Mouse (Mus musculus): Measurements from ENCODE around the gene Olfr622. TPM values are rescaled to one million over a fixed set of nuclear protein-coding genes. Genes with fewer than 3 reads are reported as not detected.

The Olfr622 gene
- not detected in 2 replicates for polyA plus RNA-seq (2012; rRNA removed)

- no peak for DNase-seq (ENCODE audit: low read depth)
- no peak for TF ChIP-seq POLR2A (IDR thresholded peaks at IDR 0.05; ENCODE audit: borderline replicate concordance, extremely low read depth, insufficient read depth, insufficient read length, poor library complexity, severe bottlenecking)
- TF ChIP-seq CTCF (IDR thresholded peaks at IDR 0.05; ENCODE audit: borderline replicate concordance, extremely low read depth, insufficient read depth, insufficient read length): no peak
These were observed at the start of gene Olfr622 for GRCm38 (mm10) chr7:103642602-103643001. Olfr622 (minus strand) TSS chr7:103642702.

DNA sequence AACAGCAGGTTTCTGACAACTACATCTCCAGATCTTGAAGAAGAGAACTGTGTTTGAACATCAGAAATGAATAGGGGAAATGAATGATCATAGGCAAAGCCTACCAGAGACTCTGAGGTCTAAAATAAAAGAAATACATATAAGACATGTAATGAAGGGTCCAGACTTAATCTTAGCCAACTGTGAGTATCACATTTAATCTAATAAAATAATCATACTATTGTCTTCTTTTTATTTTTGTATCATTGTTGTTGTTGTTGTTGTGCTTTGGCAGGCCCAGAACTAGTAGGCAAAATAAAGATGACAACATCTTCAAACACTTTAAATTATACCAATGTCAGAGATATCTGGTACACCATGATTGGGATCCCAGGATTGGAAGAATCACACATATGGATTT is 39.9 kb upstream of the Olfr622 start, which contains the start of gene Olfr625-ps1:
TSS of gene Olfr625-ps1 (plus strand) at position 301 of the 400 bp plus-strand sequence.
- TF ChIP-seq POLR2A (IDR thresholded peaks at IDR 0.05; ENCODE audit: borderline replicate concordance, extremely low read depth, insufficient read depth, insufficient read length, poor library complexity, severe bottlenecking) (no peak), CTCF (IDR thresholded peaks at IDR 0.05; ENCODE audit: borderline replicate concordance, extremely low read depth, insufficient read depth, insufficient read length) (no peak)
- DNase-seq (ENCODE audit: low read depth): no peak

DNA sequence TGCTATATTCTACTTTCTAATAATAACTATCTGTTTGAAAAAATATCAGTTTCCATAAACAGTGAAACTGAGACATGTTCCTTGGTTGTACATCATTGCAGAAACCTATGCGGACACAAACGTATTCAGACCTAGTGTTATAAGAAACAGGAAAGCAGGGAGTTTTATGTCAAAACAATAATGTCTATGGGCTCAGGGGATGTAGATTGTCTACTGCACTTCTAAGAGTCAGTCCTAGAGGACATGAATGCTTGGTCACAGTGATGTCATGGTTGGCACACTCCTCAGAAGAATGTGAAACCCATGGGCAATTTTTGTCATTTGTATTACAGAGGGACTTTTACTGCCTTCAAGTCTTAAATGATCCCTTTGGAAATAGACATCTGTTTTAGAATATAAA is 28.6 kb upstream of the Olfr622 start, which contains the start of gene Olfr624:
TSS of gene Olfr624 (minus strand) at position 101 of the 400 bp plus-strand sequence.
- DNase-seq (ENCODE audit: low read depth): no peak
- TF ChIP-seq CTCF (IDR thresholded peaks at IDR 0.05; ENCODE audit: borderline replicate concordance, extremely low read depth, insufficient read depth, insufficient read length) (no peak), POLR2A (IDR thresholded peaks at IDR 0.05; ENCODE audit: borderline replicate concordance, extremely low read depth, insufficient read depth, insufficient read length, poor library complexity, severe bottlenecking) (no peak)

DNA sequence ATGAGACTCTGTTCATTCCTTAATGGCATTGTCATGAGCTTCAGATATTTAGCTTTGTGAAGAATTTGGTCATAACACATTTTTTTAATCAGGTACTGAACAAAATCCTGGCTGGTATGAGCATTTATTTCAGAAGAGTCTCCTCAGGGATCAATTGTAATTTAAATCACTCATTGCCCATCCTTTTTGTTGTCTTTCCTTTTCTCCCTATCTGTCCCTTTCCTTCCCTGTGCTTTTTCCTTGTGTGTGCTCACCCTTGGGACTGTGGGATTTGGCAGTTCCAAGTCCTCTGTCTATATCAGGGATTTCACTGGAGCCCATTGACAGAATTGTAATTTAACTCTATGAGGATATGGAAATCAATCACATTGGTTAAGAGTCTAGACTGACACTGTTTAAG is 21.1 kb upstream of the Olfr622 start, which contains the start of gene Olfr623:
TSS of gene Olfr623 (minus strand) at position 101 of the 400 bp plus-strand sequence.
- DNase-seq (ENCODE audit: low read depth): no peak
- TF ChIP-seq POLR2A (IDR thresholded peaks at IDR 0.05; ENCODE audit: borderline replicate concordance, extremely low read depth, insufficient read depth, insufficient read length, poor library complexity, severe bottlenecking) (no peak), CTCF (IDR thresholded peaks at IDR 0.05; ENCODE audit: borderline replicate concordance, extremely low read depth, insufficient read depth, insufficient read length) (no peak)

DNA sequence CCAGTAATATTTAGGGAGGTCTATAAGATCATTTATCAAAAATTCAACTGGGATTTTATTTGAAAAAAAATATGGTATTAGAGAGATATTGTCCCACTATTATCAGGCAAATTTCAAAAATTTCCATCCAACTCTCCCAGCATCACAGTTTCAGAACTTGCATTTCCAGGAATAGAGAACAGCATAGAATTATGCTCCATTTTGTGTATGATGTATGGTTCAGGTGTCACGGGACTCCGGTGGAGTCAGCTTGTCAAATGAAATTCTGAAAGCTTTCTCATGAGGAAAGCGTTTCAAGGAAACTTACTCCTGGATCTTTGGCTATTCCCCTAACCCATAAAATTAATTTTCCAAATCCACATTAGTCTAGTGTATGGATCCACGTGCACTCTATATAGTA is 1.6 kb upstream of the Olfr622 start:
- TF ChIP-seq POLR2A (IDR thresholded peaks at IDR 0.05; ENCODE audit: borderline replicate concordance, extremely low read depth, insufficient read depth, insufficient read length, poor library complexity, severe bottlenecking): no peak
- no peak for TF ChIP-seq CTCF (IDR thresholded peaks at IDR 0.05; ENCODE audit: borderline replicate concordance, extremely low read depth, insufficient read depth, insufficient read length)
- DNase-seq (ENCODE audit: low read depth): no peak

DNA sequence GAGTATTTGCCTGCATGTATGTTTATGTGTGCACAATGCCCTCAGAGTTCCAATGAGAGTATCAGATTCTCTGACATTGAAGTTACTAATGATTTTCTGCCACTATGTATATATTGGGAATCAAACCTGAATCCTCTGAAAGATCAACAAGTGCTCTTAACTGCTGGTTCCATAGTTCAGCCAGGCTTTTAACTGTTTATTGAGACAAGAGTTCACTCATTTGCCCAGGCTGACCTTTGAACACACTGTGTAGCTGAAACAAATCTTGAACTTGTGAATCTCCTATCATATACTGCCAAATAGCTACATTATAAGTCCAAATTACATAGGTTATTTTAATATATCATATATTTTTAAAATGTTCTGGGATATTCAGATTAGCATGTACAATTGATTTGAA is 5.7 kb downstream of the Olfr622 start:
- no peak for DNase-seq (ENCODE audit: low read depth)
- TF ChIP-seq POLR2A (IDR thresholded peaks at IDR 0.05; ENCODE audit: borderline replicate concordance, extremely low read depth, insufficient read depth, insufficient read length, poor library complexity, severe bottlenecking) (no peak), CTCF (IDR thresholded peaks at IDR 0.05; ENCODE audit: borderline replicate concordance, extremely low read depth, insufficient read depth, insufficient read length) (no peak)

GRCm38 (mm10) chr7:103612434-103612833 is 30.1 kb downstream of the Olfr622 start, which contains the start of gene Olfr620:
Olfr620 (minus strand) TSS chr7:103612534.
- TF ChIP-seq POLR2A (IDR thresholded peaks at IDR 0.05; ENCODE audit: borderline replicate concordance, extremely low read depth, insufficient read depth, insufficient read length, poor library complexity, severe bottlenecking) (no peak), CTCF (IDR thresholded peaks at IDR 0.05; ENCODE audit: borderline replicate concordance, extremely low read depth, insufficient read depth, insufficient read length) (no peak)

GRCm38 (mm10) chr7:103607425-103607824 is 35.1 kb downstream of the Olfr622 start:
- no peak for TF ChIP-seq CTCF (IDR thresholded peaks at IDR 0.05; ENCODE audit: borderline replicate concordance, extremely low read depth, insufficient read depth, insufficient read length)
- no peak for TF ChIP-seq POLR2A (IDR thresholded peaks at IDR 0.05; ENCODE audit: borderline replicate concordance, extremely low read depth, insufficient read depth, insufficient read length, poor library complexity, severe bottlenecking)
- DNase-seq (ENCODE audit: low read depth): no peak

More at GRCm38 (mm10) chr7:103612434-103612833, 30.1 kb downstream of the Olfr622 start, which contains the start of gene Olfr620:
- DNase-seq (ENCODE audit: low read depth): no peak

DNA sequence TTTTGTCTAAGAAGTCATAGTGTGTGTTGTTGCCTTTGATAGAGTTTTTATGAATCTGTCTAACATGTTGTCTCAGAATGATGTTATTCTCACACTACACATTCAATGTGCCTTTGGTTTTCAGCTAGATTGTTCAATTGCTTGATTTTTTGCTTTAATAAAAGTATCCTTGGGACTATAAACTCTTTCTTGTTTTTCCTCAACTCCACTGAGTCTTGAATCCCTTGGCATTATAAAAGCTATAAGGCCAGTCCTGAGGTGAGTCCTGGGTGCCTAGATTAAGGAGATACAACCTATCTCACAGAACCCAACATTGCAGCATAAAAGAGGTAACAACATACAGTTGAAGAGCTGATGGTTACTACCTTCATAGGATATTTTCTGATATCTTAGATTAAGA is 42.2 kb downstream of the Olfr622 start, which contains the start of gene Olfr619:
TSS of gene Olfr619 (plus strand) at position 301 of the 400 bp plus-strand sequence.
- no peak for DNase-seq (ENCODE audit: low read depth)
- TF ChIP-seq POLR2A (IDR thresholded peaks at IDR 0.05; ENCODE audit: borderline replicate concordance, extremely low read depth, insufficient read depth, insufficient read length, poor library complexity, severe bottlenecking) (no peak), CTCF (IDR thresholded peaks at IDR 0.05; ENCODE audit: borderline replicate concordance, extremely low read depth, insufficient read depth, insufficient read length) (no peak)

DNA sequence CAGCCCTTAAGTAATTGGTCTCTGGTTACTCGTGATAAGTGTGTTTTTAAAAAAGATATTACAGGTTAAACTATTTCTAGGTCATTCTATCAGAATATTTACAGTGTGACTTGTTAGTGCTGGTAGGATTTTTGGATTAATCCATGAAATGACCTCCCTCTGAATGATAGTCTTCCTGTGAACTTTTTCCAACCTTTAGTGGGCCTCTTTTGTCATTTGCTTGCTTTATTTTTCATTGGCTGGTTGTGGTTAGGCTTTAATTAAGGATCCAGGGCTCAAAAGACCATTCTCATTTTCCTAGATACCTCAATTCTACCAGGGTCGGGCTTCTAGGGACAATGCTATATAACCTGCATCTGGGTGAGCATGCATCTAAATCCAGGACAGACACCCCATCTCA is 52.7 kb downstream of the Olfr622 start, which contains the start of gene Olfr618:
TSS of gene Olfr618 (plus strand) at position 301 of the 400 bp plus-strand sequence.
- TF ChIP-seq POLR2A (IDR thresholded peaks at IDR 0.05; ENCODE audit: borderline replicate concordance, extremely low read depth, insufficient read depth, insufficient read length, poor library complexity, severe bottlenecking): no peak
- no peak for TF ChIP-seq CTCF (IDR thresholded peaks at IDR 0.05; ENCODE audit: borderline replicate concordance, extremely low read depth, insufficient read depth, insufficient read length)
- DNase-seq (ENCODE audit: low read depth): no peak

Other genes starting within 250 kb of the Olfr622 start
- not detected in 2 replicates for gene Usp17lc, start 227.6 kb downstream of the Olfr622 start, polyA plus RNA-seq (2012; rRNA removed)
- not detected in 2 replicates for gene Olfr605, start 197.3 kb downstream of the Olfr622 start, polyA plus RNA-seq (2012; rRNA removed)
- gene Olfr606, start 193.7 kb downstream of the Olfr622 start, polyA plus RNA-seq (2012; rRNA removed): not detected in 2 replicates
- gene Olfr607, start 178.6 kb downstream of the Olfr622 start, polyA plus RNA-seq (2012; rRNA removed): not detected in 2 replicates
- gene Olfr608, start 172.8 kb downstream of the Olfr622 start, polyA plus RNA-seq (2012; rRNA removed): not detected in 2 replicates
- gene Olfr609, start 144.6 kb downstream of the Olfr622 start, polyA plus RNA-seq (2012; rRNA removed): not detected in 2 replicates
- gene Olfr610, start 130.6 kb downstream of the Olfr622 start, polyA plus RNA-seq (2012; rRNA removed): not detected in 2 replicates
- not detected in 2 replicates for gene Olfr611, start 121.9 kb downstream of the Olfr622 start, polyA plus RNA-seq (2012; rRNA removed)
- not detected in 2 replicates for gene Olfr612, start 100.0 kb downstream of the Olfr622 start, polyA plus RNA-seq (2012; rRNA removed)
- not detected in 2 replicates for gene Olfr613, start 94.6 kb downstream of the Olfr622 start, polyA plus RNA-seq (2012; rRNA removed)
- not detected in 2 replicates for gene Olfr615, start 86.6 kb downstream of the Olfr622 start, polyA plus RNA-seq (2012; rRNA removed)
- not detected in 2 replicates for gene Olfr616, start 73.6 kb downstream of the Olfr622 start, polyA plus RNA-seq (2012; rRNA removed)
- gene Olfr617, start 69.6 kb downstream of the Olfr622 start, polyA plus RNA-seq (2012; rRNA removed): not detected in 2 replicates
- gene Olfr618, start 52.6 kb downstream of the Olfr622 start, polyA plus RNA-seq (2012; rRNA removed): 0.05 TPM in 1 of 2 replicates, not detected in the other
- not detected in 2 replicates for gene Olfr619, start 42.1 kb downstream of the Olfr622 start, polyA plus RNA-seq (2012; rRNA removed)
- not detected in 2 replicates for gene Olfr620, start 30.2 kb downstream of the Olfr622 start, polyA plus RNA-seq (2012; rRNA removed)
- not detected in 2 replicates for gene Olfr623, start 21.0 kb upstream of the Olfr622 start, polyA plus RNA-seq (2012; rRNA removed)
- gene Olfr624, start 28.5 kb upstream of the Olfr622 start, polyA plus RNA-seq (2012; rRNA removed): 0.01 TPM in 1 of 2 replicates, not detected in the other
- not detected in 2 replicates for gene Olfr625-ps1, start 40.0 kb upstream of the Olfr622 start, polyA plus RNA-seq (2012; rRNA removed)
- gene Olfr243, start 72.0 kb upstream of the Olfr622 start, polyA plus RNA-seq (2012; rRNA removed): not detected in 2 replicates
- not detected in 2 replicates for gene Olfr628, start 87.7 kb upstream of the Olfr622 start, polyA plus RNA-seq (2012; rRNA removed)
- not detected in 2 replicates for gene Olfr629, start 102.2 kb upstream of the Olfr622 start, polyA plus RNA-seq (2012; rRNA removed)
- not detected in 2 replicates for gene Olfr630, start 114.6 kb upstream of the Olfr622 start, polyA plus RNA-seq (2012; rRNA removed)
- not detected in 2 replicates for gene Olfr69, start 128.9 kb upstream of the Olfr622 start, polyA plus RNA-seq (2012; rRNA removed)
- gene Olfr68, start 137.0 kb upstream of the Olfr622 start, polyA plus RNA-seq (2012; rRNA removed): not detected in 2 replicates
- gene Olfr67, start 149.1 kb upstream of the Olfr622 start, polyA plus RNA-seq (2012; rRNA removed): not detected in 2 replicates
- gene Hbb-bt, start 171.3 kb upstream of the Olfr622 start, polyA plus RNA-seq (2012; rRNA removed): 1,200 and 1,643 TPM in 2 replicates
- gene Hbb-bs, start 185.4 kb upstream of the Olfr622 start, polyA plus RNA-seq (2012; rRNA removed): 4,622 and 5,050 TPM in 2 replicates
- not detected in 2 replicates for gene Hbb-bh2, start 197.8 kb upstream of the Olfr622 start, polyA plus RNA-seq (2012; rRNA removed)
- gene Hbb-bh1, start 200.5 kb upstream of the Olfr622 start, polyA plus RNA-seq (2012; rRNA removed): 4.5 and 6.0 TPM in 2 replicates
- gene Hbb-y, start 210.5 kb upstream of the Olfr622 start, polyA plus RNA-seq (2012; rRNA removed): 331 and 571 TPM in 2 replicates
- not detected in 2 replicates for gene Olfr66, start 243.6 kb upstream of the Olfr622 start, polyA plus RNA-seq (2012; rRNA removed)